Mouse (Mus musculus) forebrain, embryonic 15.5 days (tissue): ENCODE measurements around the gene Ccnc. TPM values are rescaled to one million over a fixed set of nuclear protein-coding genes. Genes with fewer than 3 reads are reported as not detected.

Source experiments
- ATAC-seq: fragments of 200-750 bp; cut with Nextera tagmentation; replicated peaks from 2 replicates; pipeline ENCODE4 v1.8.0; 2017; ENCODE audit warnings: mild to moderate bottlenecking, moderate TSS enrichment, moderate library complexity
- H3K27ac ChIP-seq: fragments of 300-500 bp; sonication (generic); replicated peaks from 2 replicates; pipeline ENCODE4 v1.5.1; 2015; ENCODE audit warnings: mild to moderate bottlenecking, inconsistent platforms
- H3K27me3 ChIP-seq: fragments of 300-500 bp; sonication (generic); 2 replicates; pipeline ENCODE4 v1.6.1; 2015; ENCODE audit warnings: inconsistent platforms
- H3K36me3 ChIP-seq: fragments of 300-500 bp; sonication (generic); 2 replicates; pipeline ENCODE4 v1.6.1; 2015; ENCODE audit warnings: mild to moderate bottlenecking, inconsistent platforms
- H3K4me1 ChIP-seq: fragments of 300-500 bp; sonication (generic); 2 replicates; pipeline ENCODE4 v1.6.1; 2015; ENCODE audit warnings: inconsistent platforms
- H3K4me2 ChIP-seq: fragments of 300-500 bp; sonication (generic); replicated peaks from 2 replicates; pipeline ENCODE4 v1.6.1; 2015; ENCODE audit warnings: mild to moderate bottlenecking, inconsistent platforms
- H3K4me3 ChIP-seq: fragments of 300-500 bp; sonication (generic); 2 replicates; pipeline ENCODE4 v1.5.1; 2015; ENCODE audit warnings: mild to moderate bottlenecking, inconsistent platforms
- H3K9ac ChIP-seq: fragments of 300-500 bp; sonication (generic); replicated peaks from 2 replicates; pipeline ENCODE4 v1.6.1; 2015; ENCODE audit warnings: mild to moderate bottlenecking, inconsistent platforms
- H3K9me3 ChIP-seq: fragments of 300-500 bp; sonication (generic); 2 replicates; pipeline ENCODE4 v1.6.1; 2016; ENCODE audit warnings: inconsistent platforms
- whole genome bisulfite sequencing: fragments of 180-500 bp; shearing (Covaris S2); methylation state at CpG from one replicate; pipeline ENCODE4 v1.1.7; 2015; ENCODE audit warnings: mixed read lengths; 5-methylcytosine and 5-hydroxymethylcytosine counted together
- polyA plus RNA-seq: library from polyadenylated mRNA; unstranded; fragments of >200 nt; fragmentation: Nextera tagmentation; extraction: Ambion mirVana; gene quantifications from 2 replicates; pipeline ENCODE4 v1.2.1, GENCODE M21; 2015

The Ccnc gene
- polyA plus RNA-seq, 1 experiment from 2014 or later: 72.7 TPM

DNA sequence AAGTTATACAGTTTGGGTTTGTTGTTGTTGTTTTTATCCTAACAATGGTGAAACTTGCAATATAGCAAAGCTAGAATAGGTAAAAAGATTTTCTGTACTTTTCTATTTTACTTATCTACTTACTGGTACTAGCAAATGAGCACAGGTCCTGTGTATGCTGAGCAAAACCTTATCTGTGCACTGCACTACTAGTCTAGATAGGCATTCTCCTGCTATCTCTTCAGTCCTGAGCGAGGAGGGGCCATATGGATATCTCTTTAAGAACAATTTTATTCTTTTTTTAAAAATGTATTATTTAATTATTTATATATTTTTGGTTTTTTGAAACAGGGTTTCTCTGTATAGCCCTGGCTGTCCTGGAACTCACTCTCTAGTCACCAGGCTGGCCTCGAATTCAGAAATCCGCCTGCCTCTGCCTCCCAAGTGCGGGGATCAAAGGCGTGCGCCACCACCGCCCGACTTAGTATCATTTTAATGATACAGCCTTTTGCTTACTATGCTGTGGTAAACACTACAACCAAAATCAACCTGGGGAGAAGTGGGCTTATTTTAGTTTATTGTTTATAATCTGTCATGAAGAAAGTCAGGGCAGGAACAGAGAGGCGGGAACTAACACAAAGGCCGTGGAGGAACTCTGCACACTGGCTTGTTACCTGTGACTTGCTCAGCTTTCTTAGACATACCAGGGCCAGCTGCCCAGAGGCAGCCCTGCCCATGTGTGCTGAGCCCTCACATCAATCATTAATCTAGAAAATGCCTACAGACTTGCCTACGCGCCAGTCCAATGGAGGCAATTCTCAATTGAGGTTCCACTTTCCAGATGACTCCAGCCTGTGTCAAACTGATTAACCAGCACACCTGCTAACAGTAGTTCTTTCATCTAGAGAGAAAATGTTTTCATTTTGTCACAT lies 53.6 kb downstream of the Ccnc start:
- WGBS: 95% methylated on average over 12 of the region's 12 CpGs
- H3K4me3 ChIP-seq: no peak overlapping the region
- H3K36me3 ChIP-seq: peaks cover 43% of the 10 kb centered on the region
- no peaks in the 10 kb centered on the region for H3K9me3 ChIP-seq
- H3K9ac ChIP-seq: no peak overlapping the region
- no peak for ATAC-seq
- peaks cover 12% of the 10 kb centered on the region; the same call in 1 of the 2 replicates for H3K4me1 ChIP-seq
- H3K27ac ChIP-seq: no peak overlapping the region
- H3K4me2 ChIP-seq: no peak overlapping the region
- no peaks in the 10 kb centered on the region for H3K27me3 ChIP-seq

DNA sequence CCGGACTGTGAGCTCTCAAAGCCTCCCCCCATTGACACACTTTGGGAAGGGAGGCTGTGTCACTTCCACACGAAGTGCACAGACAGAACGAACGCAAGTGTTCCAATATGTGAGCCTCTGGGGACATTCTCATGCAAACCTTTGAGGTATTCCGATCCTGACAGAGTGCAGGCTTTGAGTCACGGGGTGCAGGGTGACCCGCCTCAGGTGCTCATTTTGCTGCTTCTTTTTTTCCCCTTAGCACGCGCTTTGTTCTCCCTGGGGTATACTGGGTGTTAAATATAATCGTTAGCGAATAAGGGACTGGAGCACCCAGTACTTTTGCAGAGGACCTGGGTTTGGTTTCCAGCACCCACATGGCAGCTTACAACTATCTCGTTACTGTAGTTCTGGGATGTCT lies 58.8 kb downstream of the Ccnc start:
- no peaks in the 10 kb centered on the region for H3K9me3 ChIP-seq
- H3K36me3 ChIP-seq: peaks cover 49% of the 10 kb centered on the region
- H3K4me2 ChIP-seq: no peak overlapping the region
- no peak overlapping the region for H3K4me3 ChIP-seq
- H3K27ac ChIP-seq: no peak overlapping the region
- 96% methylated on average over 12 of the region's 12 CpGs for WGBS
- ATAC-seq: no peak
- H3K9ac ChIP-seq: no peak overlapping the region
- H3K4me1 ChIP-seq: no peaks in the 10 kb centered on the region
- no peaks in the 10 kb centered on the region for H3K27me3 ChIP-seq

DNA sequence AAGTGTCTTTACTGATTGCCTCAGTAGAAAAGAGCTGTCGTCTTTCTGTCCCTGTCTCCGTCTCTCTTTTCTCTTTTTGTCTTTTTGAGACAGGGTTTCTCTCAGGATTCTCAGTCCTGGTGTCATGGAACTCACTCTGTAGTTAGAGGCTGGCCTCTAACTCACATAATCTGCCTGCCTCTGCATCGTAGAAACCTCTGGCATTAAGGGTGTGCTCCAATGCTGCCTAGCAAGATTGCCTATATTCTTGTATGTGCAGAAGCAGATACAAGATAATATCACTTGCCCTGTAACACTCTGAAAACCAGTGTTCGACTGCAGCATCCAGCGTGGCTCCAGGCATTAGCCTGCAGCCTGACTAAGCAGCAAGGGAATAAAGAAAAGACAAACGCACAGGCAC lies 61.4 kb downstream of the Ccnc start:
- no peak for ATAC-seq
- Histone ChIP-seq H3K4me1 (peaks cover 3% of the 10 kb centered on the region; the same call in 1 of the 2 replicates), H3K36me3 (peaks cover 34% of the 10 kb centered on the region), H3K27ac (no peak overlapping the region), H3K27me3 (no peaks in the 10 kb centered on the region), H3K9me3 (no peaks in the 10 kb centered on the region), H3K4me2 (no peak overlapping the region), H3K9ac (no peak overlapping the region), H3K4me3 (no peak overlapping the region)
- WGBS: 82% methylated on average over 6 of the region's 6 CpGs

DNA sequence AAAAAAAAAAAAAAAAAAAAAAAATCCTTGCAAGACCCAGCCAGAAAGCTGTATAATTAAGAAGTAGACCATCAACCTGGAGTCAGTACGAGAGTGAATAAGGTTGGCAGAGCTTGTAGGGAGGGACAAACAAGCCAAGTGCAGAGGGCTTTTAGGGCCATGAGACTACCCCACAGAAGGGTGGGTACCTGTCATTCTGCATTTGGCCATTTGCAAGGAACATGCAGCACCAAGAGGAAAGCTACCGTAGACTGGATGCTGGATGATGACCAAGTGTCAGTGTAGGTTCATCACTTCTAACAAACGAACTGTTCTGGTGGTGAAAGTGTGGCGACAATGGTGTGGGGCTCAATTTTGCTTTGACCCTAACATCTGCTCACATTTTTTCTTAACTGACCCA lies 62.3 kb downstream of the Ccnc start:
- Histone ChIP-seq H3K9ac (no peak overlapping the region), H3K9me3 (no peaks in the 10 kb centered on the region), H3K4me1 (peaks cover 3% of the 10 kb centered on the region; the same call in 1 of the 2 replicates), H3K36me3 (peaks cover 25% of the 10 kb centered on the region), H3K4me3 (no peak overlapping the region), H3K4me2 (no peak overlapping the region), H3K27me3 (no peaks in the 10 kb centered on the region), H3K27ac (no peak overlapping the region)
- ATAC-seq: no peak
- WGBS: 88% methylated on average over 4 of the region's 4 CpGs

DNA sequence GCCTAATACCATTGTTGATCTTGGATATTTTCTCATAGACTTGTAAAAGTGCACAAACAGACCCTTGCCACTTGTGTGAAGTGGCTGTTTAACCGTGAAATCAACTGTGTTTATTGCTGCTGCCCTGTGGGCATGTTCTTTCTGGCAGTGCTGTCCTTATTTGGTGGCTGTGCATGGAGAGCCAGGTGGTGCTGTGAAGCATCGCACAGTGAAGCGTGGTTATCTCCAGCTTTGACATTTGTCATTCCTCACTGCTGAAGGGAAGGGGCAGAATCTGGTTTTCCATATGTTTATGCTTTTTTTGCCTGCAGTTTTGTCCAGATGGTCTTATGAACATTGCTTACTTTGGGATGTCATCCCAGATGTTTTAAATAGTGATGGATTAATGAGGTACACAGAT lies 66.1 kb downstream of the Ccnc start:
- H3K36me3 ChIP-seq: peaks cover 7% of the 10 kb centered on the region
- no peak overlapping the region for H3K27ac ChIP-seq
- H3K9me3 ChIP-seq: no peaks in the 10 kb centered on the region
- H3K9ac ChIP-seq: no peak overlapping the region
- WGBS: 55% methylated on average over 3 of the region's 3 CpGs
- H3K27me3 ChIP-seq: no peaks in the 10 kb centered on the region
- H3K4me1 ChIP-seq: peaks cover 3% of the 10 kb centered on the region; the same call in 1 of the 2 replicates
- no peak overlapping the region for H3K4me3 ChIP-seq
- H3K4me2 ChIP-seq: no peak overlapping the region
- no peak for ATAC-seq

DNA sequence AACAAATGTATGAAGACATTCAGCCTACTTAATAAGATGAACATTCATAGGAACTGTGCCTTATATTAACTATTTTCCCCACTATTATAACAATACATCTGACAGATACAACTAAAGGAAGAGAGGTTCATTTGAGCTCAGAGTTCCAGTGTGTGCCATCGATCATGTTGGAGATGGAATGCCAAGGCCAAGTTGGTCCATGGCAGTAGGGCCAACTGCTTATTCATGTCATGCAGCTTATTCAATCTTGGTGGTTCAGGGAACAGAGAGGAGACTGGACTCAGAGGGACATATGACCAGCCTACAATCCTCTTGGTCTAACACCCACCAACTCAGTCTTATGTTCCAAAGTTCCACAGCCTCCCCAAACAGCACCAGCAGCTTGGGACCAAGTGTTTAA lies 73.5 kb downstream of the Ccnc start:
- Histone ChIP-seq H3K4me2 (no peak overlapping the region), H3K27ac (no peak overlapping the region), H3K4me1 (no peaks in the 10 kb centered on the region), H3K9ac (no peak overlapping the region), H3K36me3 (peaks cover 45% of the 10 kb centered on the region), H3K9me3 (no peaks in the 10 kb centered on the region), H3K4me3 (no peak overlapping the region), H3K27me3 (no peaks in the 10 kb centered on the region)
- WGBS: 88% methylated on average over 1 of the region's 1 CpGs
- no peak for ATAC-seq

DNA sequence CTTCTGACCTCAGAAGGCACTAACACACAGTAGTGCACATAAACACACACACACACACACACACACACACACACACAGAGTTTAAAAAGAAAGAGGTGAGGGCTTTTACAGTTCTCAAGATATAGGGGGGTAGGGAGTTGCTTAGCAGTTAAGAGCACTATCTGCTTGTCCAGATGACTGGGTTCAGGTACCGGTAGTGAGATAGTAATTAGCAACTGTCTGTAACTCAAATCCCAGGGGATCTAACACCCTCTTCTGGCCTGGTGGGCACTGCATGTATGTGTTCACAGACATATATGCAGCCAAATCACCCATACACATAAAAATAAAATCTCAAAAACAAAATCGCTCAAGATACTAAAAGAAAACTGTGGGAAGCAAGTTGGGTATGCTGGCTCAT lies 74.1 kb downstream of the Ccnc start:
- Histone ChIP-seq H3K4me2 (no peak overlapping the region), H3K27ac (no peak overlapping the region), H3K9me3 (no peaks in the 10 kb centered on the region), H3K27me3 (no peaks in the 10 kb centered on the region), H3K9ac (no peak overlapping the region), H3K4me3 (no peak overlapping the region), H3K4me1 (no peaks in the 10 kb centered on the region), H3K36me3 (peaks cover 45% of the 10 kb centered on the region)
- WGBS: 93% methylated on average over 2 of the region's 2 CpGs
- ATAC-seq: no peak

DNA sequence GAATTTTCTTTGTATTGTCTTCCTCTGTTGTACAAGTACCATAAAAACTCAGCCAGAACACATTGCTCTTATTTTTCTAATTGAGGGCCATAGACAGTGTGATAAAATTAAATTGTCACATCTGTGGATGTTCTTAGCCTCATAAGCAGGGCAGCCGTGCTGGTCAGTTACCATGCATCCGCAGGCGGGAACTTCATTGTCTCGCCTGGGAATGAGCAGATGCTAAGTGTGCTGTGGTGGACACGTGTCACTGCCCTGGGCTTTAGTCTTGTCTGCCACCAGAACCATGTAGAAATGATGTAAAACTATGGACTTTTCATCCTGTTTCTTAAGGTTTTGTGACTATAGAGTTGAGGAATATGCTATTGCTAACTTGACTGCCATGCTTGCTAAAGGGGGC lies 79.7 kb downstream of the Ccnc start:
- no peak overlapping the region for H3K4me2 ChIP-seq
- no peaks in the 10 kb centered on the region for H3K4me1 ChIP-seq
- H3K9ac ChIP-seq: no peak overlapping the region
- no peaks in the 10 kb centered on the region for H3K27me3 ChIP-seq
- no peak overlapping the region for H3K27ac ChIP-seq
- 72% methylated on average over 5 of the region's 5 CpGs for WGBS
- H3K9me3 ChIP-seq: no peaks in the 10 kb centered on the region
- peaks cover 24% of the 10 kb centered on the region; the same call in 1 of the 2 replicates for H3K36me3 ChIP-seq
- ATAC-seq: no peak
- H3K4me3 ChIP-seq: no peak overlapping the region

Other genes with a start within 250 kb of the Ccnc start
- 0.14 and 0.34 TPM in 2 replicates for gene Prdm13, start 41.7 kb upstream of the Ccnc start, polyA plus RNA-seq
- gene Usp45, start 39.5 kb downstream of the Ccnc start, polyA plus RNA-seq: 7.0 and 8.8 TPM in 2 replicates
- 14.9 and 16.4 TPM in 2 replicates for gene Tstd3, start 39.5 kb downstream of the Ccnc start, polyA plus RNA-seq
- gene Pnisr, start 119.9 kb downstream of the Ccnc start, polyA plus RNA-seq: 185 and 195 TPM in 2 replicates
- gene Coq3, start 152.0 kb downstream of the Ccnc start, polyA plus RNA-seq: 15.2 and 15.6 TPM in 2 replicates
- gene Faxc, start 203.6 kb downstream of the Ccnc start, polyA plus RNA-seq: 16.5 and 17.5 TPM in 2 replicates